Mouse (Mus musculus) heart, embryonic 16.5 days (tissue): ENCODE data around the gene Btnl1. TPM values are rescaled to one million over a fixed set of nuclear protein-coding genes. Genes with fewer than 3 reads are reported as not detected.

Source experiments
- ATAC-seq: fragments of 200-750 bp; cut with Nextera tagmentation; replicated peaks from 2 replicates; pipeline ENCODE4 v1.8.0; 2017; ENCODE audit warnings: moderate number of reproducible peaks; ENCODE audit not compliant: insufficient read depth, low FRiP score; ENCODE audit errors: extremely low read depth
- H3K27ac ChIP-seq: fragments of 300-500 bp; sonication (generic); 2 replicates; pipeline ENCODE4 v1.5.1; 2014; ENCODE audit warnings: mild to moderate bottlenecking, low read length, control low read depth, moderate library complexity
- H3K27me3 ChIP-seq: fragments of 300-500 bp; sonication (generic); 2 replicates; pipeline ENCODE4 v1.6.1; 2014; ENCODE audit warnings: low read length, mixed read lengths; ENCODE audit not compliant: control insufficient read depth, insufficient read depth
- H3K36me3 ChIP-seq: fragments of 300-500 bp; sonication (generic); 2 replicates; pipeline ENCODE4 v1.6.1; 2014; ENCODE audit not compliant: control insufficient read depth, insufficient read depth
- H3K4me1 ChIP-seq: fragments of 300-500 bp; sonication (generic); 2 replicates; pipeline ENCODE4 v1.6.1; 2014; ENCODE audit warnings: low read length, mixed read lengths; ENCODE audit not compliant: control insufficient read depth, insufficient read depth
- H3K4me2 ChIP-seq: fragments of 300-500 bp; sonication (generic); 2 replicates; pipeline ENCODE4 v1.6.1; 2014; ENCODE audit warnings: low read depth, mild to moderate bottlenecking, control low read depth, low read length
- H3K4me3 ChIP-seq: fragments of 300-500 bp; sonication (generic); 2 replicates; pipeline ENCODE4 v1.5.1; 2014; ENCODE audit warnings: mild to moderate bottlenecking, control low read depth, low read length
- H3K9ac ChIP-seq: fragments of 300-500 bp; sonication (generic); 2 replicates; pipeline ENCODE4 v1.6.1; 2014; ENCODE audit warnings: low read length, control low read depth
- H3K9me3 ChIP-seq: fragments of 300-500 bp; sonication (generic); replicated peaks from 2 replicates; pipeline ENCODE4 v1.6.1; 2016; ENCODE audit warnings: low read length; ENCODE audit not compliant: control insufficient read depth
- WGBS: fragments of 180-500 bp; shearing (Covaris S2); extraction: QIAGEN DNeasy Blood & Tissue Kit; methylation state at CpG from one replicate; pipeline ENCODE4 v1.1.7; 2014; 5-methylcytosine and 5-hydroxymethylcytosine counted together
- polyA plus RNA-seq: library from polyadenylated mRNA; unstranded; fragments of >200 nt; fragmentation: Nextera tagmentation; extraction: Ambion mirVana; gene quantifications from 2 replicates; pipeline ENCODE4 v1.2.1, GENCODE M21; 2015

Gene Btnl1
- polyA plus RNA-seq, 1 experiment from 2014 or later, result 0.18 TPM

GRCm38 (mm10) chr17:34398058-34398710 lies 21.3 kb downstream of the Btnl1 start:
- Histone ChIP-seq H3K9me3 (no peaks in the 10 kb centered on the region), H3K4me1 (no peaks in the 10 kb centered on the region), H3K27ac (no peak overlapping the region), H3K4me2 (peak overlapping the region; percentile 83), H3K36me3 (no peaks in the 10 kb centered on the region), H3K9ac (no peak overlapping the region), H3K27me3 (peaks cover 12% of the 10 kb centered on the region), H3K4me3 (peak overlapping the region; percentile 55)
- ATAC-seq, result peak; percentile 71
- 11% methylated on average over 9 of the region's 9 CpGs for WGBS

- Histone ChIP-seq H3K4me2 (peak within 1 kb of the TSS; percentile 83), H3K9ac (peak within 1 kb of the TSS; percentile 67), H3K27ac (peak within 1 kb of the TSS; percentile 54; the same call in 1 of the 2 replicates), H3K4me3 (peak within 1 kb of the TSS; percentile 55), H3K9me3 (no peaks in the 10 kb centered on the region), H3K27me3 (peaks cover 12% of the 10 kb centered on the region), H3K4me1 (no peaks in the 10 kb centered on the region), H3K36me3 (no peaks in the 10 kb centered on the region)
- WGBS, result 4% methylated on average over 34 of the region's 34 CpGs
- ATAC-seq, result peak; percentile 89
These were observed 21.9 kb downstream of the Btnl1 start, which contains the start of gene BC051142 for GRCm38 (mm10) chr17:34398711-34399393. Gene BC051142 (plus strand): TSS chr17:34398820.

- Histone ChIP-seq H3K27ac (no peak overlapping the region), H3K36me3 (no peaks in the 10 kb centered on the region), H3K4me3 (no peak overlapping the region; the same call in 1 of the 2 replicates), H3K9ac (no peak overlapping the region), H3K9me3 (no peaks in the 10 kb centered on the region), H3K27me3 (peaks cover 12% of the 10 kb centered on the region), H3K4me2 (peak overlapping the region; percentile 83; the same call in 1 of the 2 replicates), H3K4me1 (no peaks in the 10 kb centered on the region)
- 54% methylated on average over 4 of the region's 4 CpGs for WGBS
- ATAC-seq, result no peak
These were observed 22.4 kb downstream of the Btnl1 start for GRCm38 (mm10) chr17:34399394-34399715.

- WGBS, result 22% methylated on average over 6 of the region's 6 CpGs
- Histone ChIP-seq H3K9me3 (no peaks in the 10 kb centered on the region), H3K4me3 (no peak overlapping the region), H3K27me3 (no peaks in the 10 kb centered on the region; the same call in 1 of the 2 replicates), H3K36me3 (no peaks in the 10 kb centered on the region), H3K27ac (no peak overlapping the region), H3K9ac (no peak overlapping the region), H3K4me2 (no peak overlapping the region), H3K4me1 (no peaks in the 10 kb centered on the region)
- ATAC-seq, result no peak
These were observed 34.2 kb downstream of the Btnl1 start for GRCm38 (mm10) chr17:34411117-34411516.

GRCm38 (mm10) chr17:34420014-34420413 lies 43.1 kb downstream of the Btnl1 start:
- Histone ChIP-seq H3K9me3 (no peaks in the 10 kb centered on the region), H3K27ac (no peak overlapping the region), H3K4me1 (no peaks in the 10 kb centered on the region), H3K4me2 (no peak overlapping the region), H3K27me3 (peaks cover 2% of the 10 kb centered on the region; the same call in 1 of the 2 replicates), H3K9ac (no peak overlapping the region), H3K4me3 (no peak overlapping the region), H3K36me3 (no peaks in the 10 kb centered on the region)
- ATAC-seq, result no peak
- WGBS, result 60% methylated on average over 7 of the region's 7 CpGs

- H3K27me3 ChIP-seq, result no peaks in the 10 kb centered on the region
- H3K4me2 ChIP-seq, result no peak overlapping the region
- H3K9ac ChIP-seq, result no peak overlapping the region
- no peaks in the 10 kb centered on the region for H3K9me3 ChIP-seq
- ATAC-seq, result no peak
- H3K4me3 ChIP-seq, result no peak overlapping the region
- no peaks in the 10 kb centered on the region for H3K4me1 ChIP-seq
- H3K36me3 ChIP-seq, result no peaks in the 10 kb centered on the region
- H3K27ac ChIP-seq, result no peak overlapping the region
These were observed 50.7 kb downstream of the Btnl1 start for GRCm38 (mm10) chr17:34427597-34427996.

Other genes starting within 250 kb of the Btnl1 start
- 2.5 and 6.1 TPM in 2 replicates for gene H2-DMb2, start 233.8 kb upstream of the Btnl1 start, polyA plus RNA-seq
- 2.3 and 4.0 TPM in 2 replicates for gene H2-DMb1, start 224.1 kb upstream of the Btnl1 start, polyA plus RNA-seq
- 5.7 and 11.1 TPM in 2 replicates for gene Tap1, start 189.6 kb upstream of the Btnl1 start, polyA plus RNA-seq
- gene Psmb9, start 189.4 kb upstream of the Btnl1 start, polyA plus RNA-seq, result 15.0 and 32.2 TPM in 2 replicates
- gene Psmb8, start 179.4 kb upstream of the Btnl1 start, polyA plus RNA-seq, result 31.8 and 87.6 TPM in 2 replicates
- gene Tap2, start 173.6 kb upstream of the Btnl1 start, polyA plus RNA-seq, result 10.9 and 21.4 TPM in 2 replicates
- 0.17 and 0.24 TPM in 2 replicates for gene H2-Ob, start 138.2 kb upstream of the Btnl1 start, polyA plus RNA-seq
- gene H2-Ab1, start 119.4 kb upstream of the Btnl1 start, polyA plus RNA-seq, result 79.1 and 172 TPM in 2 replicates
- 35.2 and 72.7 TPM in 2 replicates for gene H2-Aa, start 89.3 kb upstream of the Btnl1 start, polyA plus RNA-seq
- 20.8 and 54.0 TPM in 2 replicates for gene H2-Eb1, start 71.3 kb upstream of the Btnl1 start, polyA plus RNA-seq
- 0.11 and 0.42 TPM in 2 replicates for gene H2-Eb2, start 51.5 kb upstream of the Btnl1 start, polyA plus RNA-seq
- 0.09 TPM in 1 of 2 replicates, not detected in the other for gene Btnl2, start 22.3 kb upstream of the Btnl1 start, polyA plus RNA-seq
- gene BC051142, start 21.7 kb downstream of the Btnl1 start, polyA plus RNA-seq, result not detected in 2 replicates
- gene Btnl4, start 100.2 kb downstream of the Btnl1 start, polyA plus RNA-seq, result 0.08 TPM in 1 of 2 replicates, not detected in the other
- gene Btnl6, start 140.2 kb downstream of the Btnl1 start, polyA plus RNA-seq, result 0.26 TPM in 1 of 2 replicates, not detected in the other
- gene Notch4, start 187.1 kb downstream of the Btnl1 start, polyA plus RNA-seq, result 4.8 and 9.0 TPM in 2 replicates
- gene Gpsm3, start 212.7 kb downstream of the Btnl1 start, polyA plus RNA-seq, result 11.3 and 18.5 TPM in 2 replicates
- 4.8 and 5.4 TPM in 2 replicates for gene Pbx2, start 214.1 kb downstream of the Btnl1 start, polyA plus RNA-seq
- 4.7 and 34.7 TPM in 2 replicates for gene Ager, start 220.7 kb downstream of the Btnl1 start, polyA plus RNA-seq
- 113 and 114 TPM in 2 replicates for gene Rnf5, start 226.6 kb downstream of the Btnl1 start, polyA plus RNA-seq
- gene Agpat1, start 227.1 kb downstream of the Btnl1 start, polyA plus RNA-seq, result 47.9 and 53.5 TPM in 2 replicates
- gene Egfl8, start 238.8 kb downstream of the Btnl1 start, polyA plus RNA-seq, result 1.8 and 2.0 TPM in 2 replicates